Mouse (Mus musculus): ENCODE results near the gene Iqcj.
"Not testable (repeated sequence)": the region's sequence is repeated elsewhere in the genome, so short reads cannot be mapped to it uniquely, and the experiment has no call there.

Iqcj gene

DNA sequence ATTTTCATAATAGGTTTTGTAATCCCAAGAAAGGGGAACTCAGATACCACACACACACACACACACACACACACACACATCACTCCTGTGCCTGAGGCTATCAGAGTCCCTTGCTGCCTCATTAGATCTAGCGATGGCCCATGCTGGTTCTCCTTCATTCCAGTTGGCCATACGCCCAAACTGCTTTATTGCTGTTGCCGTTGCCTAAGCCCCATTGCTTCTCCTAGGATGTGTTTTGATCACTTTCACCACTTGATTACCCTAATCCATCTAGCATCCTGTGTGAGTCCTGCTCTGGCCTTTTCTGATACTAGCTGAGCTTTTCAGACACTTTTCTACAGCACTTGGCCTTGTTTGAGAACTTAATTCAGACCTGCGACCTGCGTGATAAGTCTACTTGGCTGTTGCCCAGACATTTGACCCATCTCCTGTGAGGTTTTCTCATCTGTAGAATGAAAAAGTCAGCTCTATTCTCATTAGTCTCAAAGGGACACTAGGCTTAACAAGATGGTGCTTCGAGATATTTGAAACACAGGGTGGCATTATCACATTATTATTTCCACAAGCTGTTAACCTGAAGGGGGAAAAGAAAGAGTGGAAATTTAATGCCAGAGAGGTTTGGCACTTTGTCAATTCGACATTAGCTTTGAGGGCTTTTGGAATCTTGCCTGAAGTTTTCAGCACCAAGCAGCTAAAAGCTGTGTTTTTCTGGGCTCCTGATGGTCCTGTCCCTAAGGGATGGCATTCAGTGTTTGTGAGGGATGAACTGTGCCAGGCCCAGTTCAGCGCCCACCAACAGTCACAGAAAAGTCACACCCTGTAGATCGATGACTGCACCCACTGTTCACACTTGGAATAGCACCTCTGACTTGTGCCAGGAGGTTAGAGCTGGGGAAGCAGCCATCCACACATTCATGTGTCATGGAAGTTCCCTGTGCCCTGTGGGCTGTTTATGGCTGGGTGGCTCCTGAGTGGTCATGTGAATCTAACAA lies 179.7 kb downstream of the Iqcj start:
- DNase-seq (ENCODE audit: low read depth, low spot score) = no peak

DNA sequence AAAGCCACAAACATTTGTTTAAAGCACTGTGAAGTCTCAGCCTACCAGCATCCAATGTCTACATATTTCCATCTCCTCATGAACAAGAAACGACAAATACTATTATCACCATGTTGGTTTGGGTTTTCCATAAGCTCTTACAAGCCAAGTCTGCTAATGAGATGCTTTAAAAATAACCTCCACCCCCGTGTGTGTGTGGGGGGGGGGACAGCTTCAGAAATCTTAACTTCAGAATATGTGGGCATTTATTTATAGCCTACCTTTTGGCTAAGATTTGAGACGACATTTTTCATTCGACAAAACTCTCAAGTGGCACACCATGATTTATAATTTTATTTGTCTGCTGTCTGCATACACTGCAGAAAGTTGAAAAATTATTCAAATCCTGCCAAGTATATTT lies 185.4 kb downstream of the Iqcj start:
- no peak for DNase-seq (ENCODE audit: low read depth, low spot score)

DNA sequence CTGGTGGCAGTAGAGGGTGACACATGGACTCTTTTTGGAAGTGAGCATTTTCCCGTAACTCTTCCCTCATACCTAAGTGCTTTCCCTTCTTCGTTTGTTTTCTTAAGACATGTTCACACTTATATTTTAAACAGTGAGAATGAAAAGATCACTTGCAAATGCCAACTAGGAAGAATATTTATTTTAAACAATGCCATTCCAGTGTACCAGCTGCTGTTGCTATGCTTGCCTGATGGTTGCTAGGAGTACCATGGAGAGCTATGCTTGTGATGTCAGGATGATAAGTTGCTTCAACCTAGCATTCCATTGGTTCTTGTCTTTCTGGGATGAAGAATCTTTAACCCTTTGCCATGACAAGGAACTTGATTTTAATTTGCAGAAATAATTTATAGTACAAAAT lies 193.0 kb downstream of the Iqcj start:
- DNase-seq (ENCODE audit: low read depth, low spot score) = no peak

DNA sequence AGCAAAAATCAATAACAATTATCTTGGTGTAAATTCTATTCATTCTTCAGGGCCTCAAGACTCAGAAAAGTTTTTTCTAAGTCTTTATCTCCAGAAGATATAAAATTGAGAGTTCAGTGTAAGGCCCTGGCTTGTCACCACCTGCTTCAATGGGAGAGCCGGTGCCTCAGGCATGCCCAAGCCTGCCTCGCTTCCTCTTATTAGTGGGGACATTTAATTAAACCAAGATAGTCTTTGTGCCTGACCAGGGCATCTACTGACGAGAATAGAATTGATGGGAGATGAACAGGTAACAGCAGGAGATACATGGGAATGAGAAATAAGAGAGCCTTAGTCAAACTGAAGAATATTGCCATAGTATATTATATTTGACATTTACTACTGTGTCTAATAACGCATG lies 200.1 kb downstream of the Iqcj start:
- DNase-seq (ENCODE audit: low read depth, low spot score) = no peak

DNA sequence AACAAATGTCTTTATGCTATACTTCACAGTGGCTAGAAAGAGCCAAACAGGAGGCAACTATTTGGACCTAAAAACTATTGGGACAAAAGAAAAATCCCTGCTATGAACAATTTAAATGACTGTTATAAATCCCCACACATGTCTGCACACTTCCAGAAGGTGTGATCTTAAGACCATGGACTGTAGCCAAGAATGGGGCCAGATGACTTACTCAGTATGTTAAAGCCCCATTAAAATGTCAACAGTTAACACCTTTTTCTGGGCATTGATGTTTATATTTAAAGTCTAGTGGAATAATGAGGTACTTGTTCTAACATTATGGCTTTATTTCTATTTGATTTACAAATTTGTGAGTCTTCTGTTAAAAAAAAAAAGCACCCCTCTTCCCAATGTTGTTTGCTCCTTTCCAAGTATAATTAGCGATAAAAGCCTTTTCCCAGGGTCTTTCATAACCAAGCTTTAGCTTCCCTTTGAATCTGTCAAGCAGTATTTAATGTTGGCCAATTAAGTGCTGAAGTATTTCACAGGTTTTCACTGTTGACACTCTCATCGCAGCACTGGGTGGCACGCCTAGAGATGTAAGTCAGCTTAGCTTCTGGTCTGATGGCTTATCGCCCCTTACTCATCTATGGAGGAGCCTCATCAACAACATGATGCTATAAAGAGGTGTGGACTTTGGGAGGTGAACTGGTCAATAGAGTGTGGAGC lies 204.9 kb downstream of the Iqcj start:
- no peak for DNase-seq (ENCODE audit: low read depth, low spot score)

DNA sequence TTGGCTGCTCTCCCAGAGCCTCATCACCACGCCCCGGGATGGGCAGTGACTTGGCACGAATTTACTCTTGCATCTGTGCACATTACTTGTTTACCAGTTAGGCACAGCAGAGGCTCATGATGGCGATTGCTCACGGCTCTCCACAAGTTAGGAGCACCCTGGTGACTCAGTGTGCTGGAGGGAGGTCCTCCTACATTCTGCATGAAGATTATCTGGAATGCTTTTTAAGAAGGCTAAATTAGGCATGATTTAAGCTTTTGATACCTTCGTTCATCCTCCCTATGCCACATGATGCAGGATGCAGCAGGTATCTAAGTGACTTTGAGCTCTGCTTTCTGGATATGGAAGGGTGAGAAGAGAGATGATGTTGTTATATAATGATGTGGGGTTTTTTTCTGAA lies 207.5 kb downstream of the Iqcj start:
- DNase-seq (ENCODE audit: low read depth, low spot score) = not testable (repeated sequence)

DNA sequence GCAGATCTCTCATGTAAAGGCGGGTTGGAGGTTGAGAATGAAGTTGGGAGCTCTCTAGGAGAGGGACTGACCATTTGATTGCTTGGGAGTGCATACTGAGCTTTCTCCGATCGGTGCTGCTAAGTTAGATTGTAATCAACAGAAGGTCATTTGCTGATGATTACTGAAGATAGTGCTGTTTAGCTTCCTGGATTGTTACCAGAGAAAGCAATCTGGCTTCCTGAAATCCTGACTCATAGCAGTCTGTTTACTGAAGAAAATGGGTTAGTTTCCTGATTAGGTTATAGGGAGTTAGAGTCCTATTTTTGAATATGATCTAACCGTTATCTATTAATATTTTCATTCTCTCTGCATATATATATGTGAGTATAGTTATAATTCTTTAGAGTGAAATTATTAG lies 209.3 kb downstream of the Iqcj start:
- no peak for DNase-seq (ENCODE audit: low read depth, low spot score)

DNA sequence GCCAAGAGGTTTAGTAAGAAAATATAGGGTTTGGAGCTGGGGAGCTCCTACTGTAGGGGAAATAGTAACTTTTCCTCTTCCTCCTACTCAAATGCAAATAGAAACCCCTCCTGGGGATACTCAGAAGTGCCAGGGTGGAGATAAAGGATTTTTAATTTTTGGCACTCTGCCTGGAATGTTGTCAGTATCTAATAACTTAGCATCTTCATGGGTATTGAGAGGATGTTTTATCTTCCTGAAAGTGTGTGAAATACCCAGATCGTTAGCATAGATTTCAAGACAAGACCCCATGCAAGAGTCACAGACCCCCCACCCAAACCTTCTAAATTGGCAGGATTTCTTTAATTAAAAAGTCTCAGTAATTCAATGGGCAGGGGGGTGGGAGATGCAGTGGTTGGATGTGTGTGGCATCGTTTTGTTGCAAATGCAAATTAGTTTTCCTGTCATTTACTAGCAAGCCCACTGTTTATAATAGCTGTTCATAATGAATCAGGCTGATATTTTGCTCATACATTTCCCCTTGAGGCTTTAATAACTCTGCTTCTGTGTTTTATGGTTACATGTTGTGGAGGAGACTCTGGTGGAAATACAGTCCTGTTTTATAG lies 213.2 kb downstream of the Iqcj start:
- no peak for DNase-seq (ENCODE audit: low read depth, low spot score)

Data from mesoderm, embryonic 11.5 days (tissue).